Mouse (Mus musculus): ENCODE results near the gene Keap1. TPM values are rescaled to one million over a fixed set of nuclear protein-coding genes. Genes with fewer than 3 reads are reported as not detected.
"Not testable (repeated sequence)": the region's sequence is repeated elsewhere in the genome, so short reads cannot be mapped to it uniquely, and the experiment has no call there.

Gene Keap1
- polyA plus RNA-seq, 1 experiment from 2014 or later: 35.9 TPM

- Histone ChIP-seq H3K27ac (ENCODE audit: low read depth, low read length) (no peak overlapping the region), H3K9ac (ENCODE audit: low read length) (no peak overlapping the region), H3K4me1 (replicated peaks; ENCODE audit: control insufficient read depth, insufficient read depth, low read length) (peaks cover 5% of the 10 kb centered on the region; the same call in 1 of the 2 replicates), H3K9me3 (ENCODE audit: control insufficient read depth, low read length) (no peaks in the 10 kb centered on the region), H3K4me2 (ENCODE audit: low read depth, low read length, severe bottlenecking) (no peak overlapping the region), H3K27me3 (ENCODE audit: control insufficient read depth, insufficient read depth, low read length) (no peaks in the 10 kb centered on the region), H3K4me3 (ENCODE audit: low read depth, low read length) (no peak overlapping the region), H3K36me3 (ENCODE audit: control insufficient read depth, insufficient read depth, low read length) (peaks cover 16% of the 10 kb centered on the region; the same call in 1 of the 2 replicates)
- 93% methylated on average over 5 of the region's 5 CpGs for WGBS
- DNase-seq (ENCODE audit: low spot score): no peak
- ATAC-seq (replicated peaks; ENCODE audit: low FRiP score): no peak
Observed at GRCm38 (mm10) chr9:21266889-21267288, 27.7 kb upstream of the Keap1 start.

GRCm38 (mm10) chr9:21265611-21266010 lies 26.4 kb upstream of the Keap1 start:
- Histone ChIP-seq H3K9me3 (ENCODE audit: control insufficient read depth, low read length) (no peaks in the 10 kb centered on the region), H3K4me3 (ENCODE audit: low read depth, low read length) (peak overlapping the region; percentile 95), H3K4me1 (replicated peaks; ENCODE audit: control insufficient read depth, insufficient read depth, low read length) (peaks cover 5% of the 10 kb centered on the region; the same call in 1 of the 2 replicates), H3K27me3 (ENCODE audit: control insufficient read depth, insufficient read depth, low read length) (no peaks in the 10 kb centered on the region), H3K27ac (ENCODE audit: low read depth, low read length) (no peak overlapping the region; the same call in 1 of the 2 replicates), H3K9ac (ENCODE audit: low read length) (peak overlapping the region; percentile 89), H3K36me3 (ENCODE audit: control insufficient read depth, insufficient read depth, low read length) (peaks cover 7% of the 10 kb centered on the region; the same call in 1 of the 2 replicates), H3K4me2 (ENCODE audit: low read depth, low read length, severe bottlenecking) (peak overlapping the region; percentile 88)
- no peak for DNase-seq (ENCODE audit: low spot score)
- peak; percentile 28; the same call in 1 of the 2 replicates for ATAC-seq (replicated peaks; ENCODE audit: low FRiP score)
- 3% methylated on average over 11 of the region's 11 CpGs for WGBS

GRCm38 (mm10) chr9:21265000-21265561 lies 25.9 kb upstream of the Keap1 start, which contains the start of gene Atg4d:
Atg4d (plus strand) TSS chr9:21265293.
- peaks cover 5% of the 10 kb centered on the region; the same call in 1 of the 2 replicates for H3K4me1 ChIP-seq (replicated peaks; ENCODE audit: control insufficient read depth, insufficient read depth, low read length)
- WGBS: under 1% methylated on average over 49 of the region's 49 CpGs
- peak within 1 kb of the TSS; percentile 41 for H3K27ac ChIP-seq (ENCODE audit: low read depth, low read length)
- DNase-seq (ENCODE audit: low spot score) (peak; percentile 99), ATAC-seq (replicated peaks; ENCODE audit: low FRiP score) (peak; percentile 99)
- peak within 1 kb of the TSS; percentile 88 for H3K4me2 ChIP-seq (ENCODE audit: low read depth, low read length, severe bottlenecking)
- no peaks in the 10 kb centered on the region for H3K9me3 ChIP-seq (ENCODE audit: control insufficient read depth, low read length)
- peak within 1 kb of the TSS; percentile 89 for H3K9ac ChIP-seq (ENCODE audit: low read length)
- H3K4me3 ChIP-seq (ENCODE audit: low read depth, low read length): peak within 1 kb of the TSS; percentile 95
- no peaks in the 10 kb centered on the region for H3K27me3 ChIP-seq (ENCODE audit: control insufficient read depth, insufficient read depth, low read length)
- H3K36me3 ChIP-seq (ENCODE audit: control insufficient read depth, insufficient read depth, low read length): peaks cover 5% of the 10 kb centered on the region; the same call in 1 of the 2 replicates

- no peak for DNase-seq (ENCODE audit: low spot score)
- 20% methylated on average over 17 of the region's 17 CpGs for WGBS
- H3K27ac ChIP-seq (ENCODE audit: low read depth, low read length): peak overlapping the region; percentile 41; the same call in 1 of the 2 replicates
Observed at GRCm38 (mm10) chr9:21264272-21264999, 25.3 kb upstream of the Keap1 start.

GRCm38 (mm10) chr9:21261831-21262230 lies 22.7 kb upstream of the Keap1 start:
- H3K36me3 ChIP-seq (ENCODE audit: control insufficient read depth, insufficient read depth, low read length): no peaks in the 10 kb centered on the region
- H3K4me1 ChIP-seq (replicated peaks; ENCODE audit: control insufficient read depth, insufficient read depth, low read length): peaks cover 5% of the 10 kb centered on the region; the same call in 1 of the 2 replicates
- H3K4me3 ChIP-seq (ENCODE audit: low read depth, low read length): no peak overlapping the region
- WGBS: 69% methylated on average over 2 of the region's 2 CpGs
- DNase-seq (ENCODE audit: low spot score) (no peak), ATAC-seq (replicated peaks; ENCODE audit: low FRiP score) (no peak)
- no peaks in the 10 kb centered on the region for H3K9me3 ChIP-seq (ENCODE audit: control insufficient read depth, low read length)
- no peaks in the 10 kb centered on the region for H3K27me3 ChIP-seq (ENCODE audit: control insufficient read depth, insufficient read depth, low read length)
- H3K4me2 ChIP-seq (ENCODE audit: low read depth, low read length, severe bottlenecking): no peak overlapping the region
- H3K9ac ChIP-seq (ENCODE audit: low read length): no peak overlapping the region
- no peak overlapping the region for H3K27ac ChIP-seq (ENCODE audit: low read depth, low read length)

More at GRCm38 (mm10) chr9:21264272-21264999, 25.3 kb upstream of the Keap1 start:
- peak overlapping the region; percentile 52 for H3K9ac ChIP-seq (ENCODE audit: low read length)
- peak; percentile 25 for ATAC-seq (replicated peaks; ENCODE audit: low FRiP score)
- H3K36me3 ChIP-seq (ENCODE audit: control insufficient read depth, insufficient read depth, low read length): peaks cover 2% of the 10 kb centered on the region; the same call in 1 of the 2 replicates
- peak overlapping the region; percentile 95 for H3K4me3 ChIP-seq (ENCODE audit: low read depth, low read length)
- H3K9me3 ChIP-seq (ENCODE audit: control insufficient read depth, low read length): no peaks in the 10 kb centered on the region
- peak overlapping the region; percentile 88 for H3K4me2 ChIP-seq (ENCODE audit: low read depth, low read length, severe bottlenecking)
- no peaks in the 10 kb centered on the region for H3K27me3 ChIP-seq (ENCODE audit: control insufficient read depth, insufficient read depth, low read length)
- H3K4me1 ChIP-seq (replicated peaks; ENCODE audit: control insufficient read depth, insufficient read depth, low read length): peaks cover 5% of the 10 kb centered on the region; the same call in 1 of the 2 replicates

GRCm38 (mm10) chr9:21260491-21261040 lies 21.4 kb upstream of the Keap1 start:
- H3K27me3 ChIP-seq (ENCODE audit: control insufficient read depth, insufficient read depth, low read length): no peaks in the 10 kb centered on the region
- no peak overlapping the region for H3K27ac ChIP-seq (ENCODE audit: low read depth, low read length)
- no peaks in the 10 kb centered on the region for H3K9me3 ChIP-seq (ENCODE audit: control insufficient read depth, low read length)
- no peak for DNase-seq (ENCODE audit: low spot score)
- 67% methylated on average over 6 of the region's 6 CpGs for WGBS
- no peaks in the 10 kb centered on the region; the same call in 1 of the 2 replicates for H3K4me1 ChIP-seq (replicated peaks; ENCODE audit: control insufficient read depth, insufficient read depth, low read length)
- no peak for ATAC-seq (replicated peaks; ENCODE audit: low FRiP score)
- no peak overlapping the region for H3K4me2 ChIP-seq (ENCODE audit: low read depth, low read length, severe bottlenecking)
- H3K9ac ChIP-seq (ENCODE audit: low read length): no peak overlapping the region
- H3K4me3 ChIP-seq (ENCODE audit: low read depth, low read length): no peak overlapping the region
- no peaks in the 10 kb centered on the region for H3K36me3 ChIP-seq (ENCODE audit: control insufficient read depth, insufficient read depth, low read length)

- not testable (repeated sequence) for H3K4me3 ChIP-seq (ENCODE audit: low read depth, low read length); H3K27me3 ChIP-seq (ENCODE audit: control insufficient read depth, insufficient read depth, low read length); ATAC-seq (replicated peaks; ENCODE audit: low FRiP score); H3K36me3 ChIP-seq (ENCODE audit: control insufficient read depth, insufficient read depth, low read length); H3K4me2 ChIP-seq (ENCODE audit: low read depth, low read length, severe bottlenecking); H3K9ac ChIP-seq (ENCODE audit: low read length); H3K27ac ChIP-seq (ENCODE audit: low read depth, low read length); H3K4me1 ChIP-seq (replicated peaks; ENCODE audit: control insufficient read depth, insufficient read depth, low read length); DNase-seq (ENCODE audit: low spot score); H3K9me3 ChIP-seq (ENCODE audit: control insufficient read depth, low read length)
- WGBS: 84% methylated on average over 4 of the region's 4 CpGs
Observed at GRCm38 (mm10) chr9:21256349-21256748, 17.2 kb upstream of the Keap1 start.

GRCm38 (mm10) chr9:21254690-21255089 lies 15.5 kb upstream of the Keap1 start:
- ATAC-seq (replicated peaks; ENCODE audit: low FRiP score) (no peak), DNase-seq (ENCODE audit: low spot score) (no peak)
- Histone ChIP-seq H3K4me3 (ENCODE audit: low read depth, low read length) (no peak overlapping the region), H3K4me1 (replicated peaks; ENCODE audit: control insufficient read depth, insufficient read depth, low read length) (no peaks in the 10 kb centered on the region), H3K4me2 (ENCODE audit: low read depth, low read length, severe bottlenecking) (no peak overlapping the region), H3K36me3 (ENCODE audit: control insufficient read depth, insufficient read depth, low read length) (no peaks in the 10 kb centered on the region), H3K9ac (ENCODE audit: low read length) (no peak overlapping the region), H3K9me3 (ENCODE audit: control insufficient read depth, low read length) (no peaks in the 10 kb centered on the region), H3K27me3 (ENCODE audit: control insufficient read depth, insufficient read depth, low read length) (peaks cover 11% of the 10 kb centered on the region), H3K27ac (ENCODE audit: low read depth, low read length) (no peak overlapping the region)
